Mouse (Mus musculus): ENCODE data around the gene Pold1.

Gene Pold1

DNA sequence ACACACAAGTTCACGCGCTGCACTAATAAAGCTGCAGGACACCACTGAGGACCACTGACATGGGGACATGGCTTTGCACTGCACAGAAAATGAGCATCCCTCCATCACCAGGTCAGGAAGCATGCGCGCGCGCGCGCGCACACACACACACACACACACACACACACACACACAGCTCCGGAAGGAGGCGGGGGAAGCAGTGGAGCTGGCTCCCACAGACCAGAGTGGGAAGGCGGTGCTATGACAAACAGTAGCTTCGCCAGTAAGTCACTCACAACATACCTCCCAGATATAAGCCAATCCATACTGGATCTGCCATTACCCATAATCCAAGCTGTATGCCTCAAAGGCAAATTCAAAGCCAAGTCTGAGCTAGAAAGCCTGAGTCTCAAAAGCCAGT is 1.6 kb downstream of the Pold1 start:
- no peak for DNase-seq (ENCODE audit: extremely low read depth, low read depth)

DNA sequence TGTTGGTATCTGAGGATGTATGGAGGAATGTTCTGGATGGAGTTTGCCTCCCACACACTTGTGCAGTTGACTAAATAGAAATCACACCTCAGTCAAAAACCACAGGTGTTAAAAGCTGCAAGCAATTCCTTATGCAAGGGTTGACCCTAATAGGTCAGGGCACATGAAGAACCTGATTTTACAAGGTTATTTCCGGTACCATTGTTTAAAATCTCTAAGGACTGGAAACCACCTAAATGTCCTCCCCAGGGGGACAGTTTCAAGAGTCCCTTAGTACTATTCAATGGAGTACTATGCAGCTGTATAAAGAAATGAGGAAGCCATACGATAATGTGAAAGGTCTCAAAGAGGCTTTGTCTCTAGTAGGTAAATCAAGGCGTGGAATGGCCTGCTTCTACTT is 2.4 kb downstream of the Pold1 start:
- no peak for DNase-seq (ENCODE audit: extremely low read depth, low read depth)

DNA sequence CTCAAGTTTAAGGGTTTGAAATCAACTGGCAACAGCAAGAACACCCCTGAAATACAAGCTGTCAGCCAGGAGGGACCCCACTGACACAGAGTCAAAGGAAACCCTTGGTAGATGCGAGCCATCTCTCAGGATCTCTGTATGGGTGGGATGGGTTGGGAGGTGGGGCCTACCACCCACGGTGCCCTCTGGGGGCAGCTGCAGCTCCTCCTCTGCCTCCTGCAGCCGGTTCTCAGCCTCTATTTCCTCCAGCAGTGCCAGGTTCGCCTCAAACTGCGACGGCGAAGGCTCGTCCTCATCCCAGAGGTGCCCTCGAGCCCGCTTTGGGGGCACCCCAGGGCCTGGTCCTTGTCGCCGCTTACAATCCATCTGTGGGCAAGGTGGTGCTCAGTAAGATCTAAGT is 5.6 kb downstream of the Pold1 start:
- no peak for DNase-seq (ENCODE audit: extremely low read depth, low read depth)

DNA sequence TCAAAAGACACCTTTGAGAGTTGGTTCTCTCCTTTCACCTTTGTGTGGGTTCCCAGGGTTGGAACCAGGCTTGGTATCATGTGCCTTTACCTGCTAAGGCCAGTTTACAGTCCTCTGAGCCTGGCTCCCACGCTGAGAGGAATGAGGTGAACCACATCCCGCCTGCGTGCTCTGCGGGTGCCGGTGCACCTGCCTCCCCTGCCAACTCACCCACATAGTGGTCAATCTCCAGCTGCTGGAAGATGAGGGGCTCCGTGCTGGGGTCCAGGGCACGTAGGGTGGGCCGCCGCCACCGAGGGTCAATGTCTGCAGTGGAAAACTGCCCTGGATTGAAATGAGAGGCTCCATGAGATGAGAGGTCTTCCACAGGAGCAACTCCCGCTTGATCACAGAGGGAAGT is 6.1 kb downstream of the Pold1 start:
- DNase-seq (ENCODE audit: extremely low read depth, low read depth) = no peak

DNA sequence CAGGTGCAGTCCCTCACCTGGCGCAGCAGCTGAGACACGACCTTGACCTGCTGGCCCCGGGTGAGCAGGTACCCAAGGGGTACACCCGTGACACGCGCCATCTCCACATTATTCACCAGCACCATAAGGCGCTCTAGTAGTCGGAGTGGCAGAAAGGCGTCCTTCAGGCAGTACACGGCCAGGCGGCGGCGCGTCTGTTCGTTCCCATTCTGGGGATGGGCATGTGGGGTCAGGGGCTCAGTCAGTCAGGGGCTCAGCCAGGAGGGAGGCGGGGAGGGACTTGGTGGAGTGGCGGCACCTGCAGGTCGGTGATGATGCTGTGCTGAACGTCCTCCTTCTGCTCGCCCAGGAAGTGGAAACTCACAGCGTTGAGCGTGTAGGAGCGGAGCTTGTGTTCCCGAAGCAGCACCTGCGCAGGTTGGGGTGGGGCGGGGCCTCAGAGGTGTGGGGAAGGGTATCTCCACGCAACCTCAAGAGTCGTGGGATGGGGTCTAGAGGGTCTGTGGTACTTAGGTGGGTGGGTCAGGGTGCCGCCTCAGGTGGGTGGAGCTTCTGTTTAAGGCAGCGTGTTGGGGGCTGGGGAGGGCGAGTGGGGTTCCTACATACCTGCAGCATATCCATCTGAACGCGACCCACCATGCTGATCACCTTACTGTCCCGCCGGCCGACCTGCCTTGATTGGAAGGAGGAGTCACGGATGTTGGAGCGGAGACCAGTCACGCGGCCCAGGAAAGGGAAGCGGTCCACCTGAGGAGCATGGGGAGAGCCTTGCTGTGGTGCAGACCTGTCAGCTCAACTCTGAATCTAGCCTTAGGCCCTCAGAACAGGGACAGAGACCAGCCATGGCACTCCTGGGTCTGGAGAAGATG is 9.7 kb downstream of the Pold1 start:
- no peak for DNase-seq (ENCODE audit: extremely low read depth, low read depth)

DNA sequence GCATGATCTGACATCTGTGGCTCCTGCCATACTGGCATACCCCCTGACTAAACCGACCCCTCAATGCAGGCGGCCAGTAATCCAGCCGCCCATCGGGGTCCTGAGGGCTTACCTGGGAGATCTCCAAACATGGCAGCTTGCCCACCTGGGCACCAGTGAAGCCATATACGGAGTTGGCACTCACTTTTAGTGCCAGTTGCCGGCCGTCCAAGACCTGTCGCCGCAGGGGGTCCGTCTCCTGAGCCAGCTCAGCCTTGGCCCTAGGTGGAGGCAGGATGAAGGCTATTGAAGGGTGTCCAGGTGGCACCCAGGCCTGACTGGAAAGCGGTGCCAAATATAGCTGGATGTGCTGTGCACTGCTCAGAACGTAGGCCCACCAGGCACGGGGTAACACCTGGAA is 11.2 kb downstream of the Pold1 start:
- no peak for DNase-seq (ENCODE audit: extremely low read depth, low read depth)

DNA sequence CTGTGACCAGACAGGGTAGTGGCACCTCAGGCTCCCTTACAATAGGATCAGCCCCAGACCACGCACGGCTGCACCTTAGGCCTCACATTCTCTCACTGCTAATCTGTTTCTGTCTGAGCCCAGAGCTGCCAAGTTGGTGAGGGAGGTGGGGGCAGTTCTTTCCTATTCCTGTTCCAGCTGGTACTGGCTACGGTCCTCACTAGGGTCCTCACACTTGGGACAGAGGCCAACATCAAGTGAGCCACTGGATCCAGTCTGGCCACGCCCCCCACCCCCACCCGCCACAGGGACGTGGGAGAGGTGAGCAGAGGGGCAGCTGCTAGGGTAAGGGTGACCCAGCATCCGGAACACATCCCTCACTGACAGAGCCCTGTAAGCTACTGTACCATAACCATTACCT is 11.6 kb downstream of the Pold1 start:
- DNase-seq (ENCODE audit: extremely low read depth, low read depth) = no peak

DNA sequence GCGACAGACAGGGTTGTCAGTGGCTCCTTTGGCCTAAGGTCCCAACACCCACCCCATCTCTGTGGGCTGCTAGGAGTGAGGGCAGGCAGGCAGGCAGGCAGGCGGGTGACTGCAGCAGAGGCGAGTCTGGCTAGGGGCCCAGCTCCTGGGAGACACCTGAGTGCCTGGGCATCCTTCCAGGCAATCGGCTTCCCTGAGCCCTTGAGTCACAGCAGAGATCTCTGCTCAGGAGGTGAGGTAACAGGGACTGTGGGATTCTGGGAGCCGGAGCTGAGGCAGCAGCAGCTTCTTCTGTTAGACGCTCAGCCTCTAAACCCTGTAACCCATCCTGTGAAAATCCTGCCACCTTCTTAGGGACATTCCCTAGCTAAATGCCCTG is 12.1 kb downstream of the Pold1 start:
- no peak for DNase-seq (ENCODE audit: extremely low read depth, low read depth)

DNA sequence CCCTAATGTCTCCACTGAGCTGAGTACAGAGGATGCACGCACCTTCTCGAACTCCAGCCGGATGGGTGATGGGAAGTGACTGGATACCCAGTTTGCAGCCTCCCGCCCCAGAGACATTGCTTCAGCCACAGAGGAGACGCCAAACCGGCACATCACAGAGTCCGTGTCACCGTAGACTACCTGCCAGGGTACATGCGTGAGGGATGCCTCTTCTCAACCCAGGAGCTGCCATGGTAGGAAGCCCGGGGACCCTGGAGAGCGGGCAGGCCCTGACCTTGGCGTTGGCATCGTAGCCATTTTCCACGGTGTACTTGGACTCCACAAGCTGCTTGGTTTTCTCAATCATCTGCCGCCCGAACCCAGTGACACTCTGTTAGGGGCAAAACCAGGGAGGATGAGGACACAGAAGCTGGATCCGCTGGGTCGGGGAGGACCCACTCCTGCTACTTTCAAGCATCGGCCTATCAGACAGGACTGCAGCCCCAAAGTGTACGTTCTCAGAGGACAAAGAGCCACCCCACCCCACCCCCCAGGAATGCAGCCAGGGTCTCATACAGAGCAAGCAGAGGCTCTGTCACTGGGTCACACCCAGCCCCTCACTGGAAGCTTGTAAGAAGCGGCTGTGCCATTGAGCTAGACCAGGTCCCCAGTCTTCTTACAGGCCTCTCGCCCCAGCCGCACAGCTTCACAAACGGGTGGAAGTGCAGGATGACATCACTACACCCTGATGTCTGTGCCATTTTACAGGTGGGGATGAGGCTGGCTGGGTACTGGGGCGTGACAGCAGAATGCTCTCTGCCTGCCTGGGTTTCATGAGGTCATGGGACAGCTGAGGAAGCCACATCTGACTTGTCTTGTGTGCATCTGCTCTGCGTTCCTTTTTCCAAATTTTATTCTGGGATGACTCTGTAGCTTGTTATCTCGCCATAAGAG is 12.7 kb downstream of the Pold1 start:
- DNase-seq (ENCODE audit: extremely low read depth, low read depth) = no peak

DNA sequence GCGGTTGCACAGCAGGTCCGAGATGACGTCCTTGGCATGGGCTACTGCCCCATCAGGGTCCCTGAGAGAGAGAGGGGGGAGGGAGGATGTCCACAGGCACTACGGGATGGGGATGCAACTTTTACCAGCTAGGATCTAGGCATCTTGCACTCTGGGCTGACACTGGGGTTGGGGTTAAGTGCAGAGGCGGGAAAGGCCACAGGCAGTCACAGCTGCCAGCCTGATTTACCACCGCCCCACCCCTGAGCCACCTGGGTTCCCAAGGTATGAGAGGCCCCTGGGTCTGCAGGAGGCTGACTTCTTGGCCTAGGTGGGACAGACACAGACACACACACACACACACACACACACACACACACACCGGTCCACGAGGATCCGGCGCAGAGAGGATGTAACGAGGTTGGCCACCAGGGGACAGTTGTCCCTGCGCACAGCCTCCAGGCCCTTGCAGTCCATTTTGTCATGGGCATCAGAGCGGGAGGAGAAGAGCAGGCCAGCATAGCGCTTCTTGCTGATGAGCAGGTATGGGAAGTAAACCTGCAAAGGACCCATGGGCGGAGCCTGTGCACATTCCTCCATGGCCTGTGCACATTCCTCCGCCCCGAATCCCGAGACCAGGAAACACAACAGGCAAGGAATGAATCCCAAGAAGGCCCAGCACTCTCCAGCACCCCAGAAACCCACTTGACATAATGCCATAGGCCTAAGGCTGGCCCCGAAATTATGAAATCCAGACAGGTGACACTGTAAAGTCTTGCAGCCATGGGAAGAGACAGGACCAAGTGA is 13.8 kb downstream of the Pold1 start:
- no peak for DNase-seq (ENCODE audit: extremely low read depth, low read depth)

DNA sequence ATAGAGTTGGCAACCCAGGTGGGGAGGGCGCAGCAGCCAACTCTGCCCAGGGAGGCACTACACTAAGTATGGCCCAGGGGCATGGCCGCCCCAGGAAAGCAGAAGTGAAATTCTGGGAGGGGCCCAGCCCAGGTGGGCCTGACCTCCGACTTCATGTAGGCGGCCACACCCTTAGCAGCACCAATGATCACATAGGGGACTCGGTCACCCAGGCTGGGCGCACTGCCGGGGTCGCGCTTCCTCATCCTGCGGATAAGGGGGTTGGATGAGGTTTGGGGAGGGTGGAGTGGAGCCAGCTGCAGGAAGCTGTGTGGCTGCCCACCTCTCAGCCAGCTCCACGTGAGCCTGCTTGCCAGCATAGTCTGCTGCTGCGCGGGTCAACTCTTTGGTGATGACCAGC is 14.4 kb downstream of the Pold1 start:
- DNase-seq (ENCODE audit: extremely low read depth, low read depth) = no peak

DNA sequence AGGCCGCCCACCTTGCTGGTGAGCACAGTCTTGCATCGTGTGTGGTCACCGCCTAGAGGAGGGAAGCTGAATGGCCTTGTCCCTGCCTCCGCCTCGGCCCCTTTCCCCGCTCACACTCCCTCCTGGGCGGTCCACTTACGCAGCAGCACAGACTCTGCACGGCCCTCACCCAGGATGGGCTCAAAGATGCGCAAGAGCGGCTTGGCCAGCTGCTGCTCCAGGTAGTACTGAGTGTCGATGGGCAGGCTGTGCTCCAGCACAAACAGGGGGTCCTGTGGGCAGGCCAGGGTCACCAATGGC is 15.0 kb downstream of the Pold1 start:
- DNase-seq (ENCODE audit: extremely low read depth, low read depth) = no peak

DNA sequence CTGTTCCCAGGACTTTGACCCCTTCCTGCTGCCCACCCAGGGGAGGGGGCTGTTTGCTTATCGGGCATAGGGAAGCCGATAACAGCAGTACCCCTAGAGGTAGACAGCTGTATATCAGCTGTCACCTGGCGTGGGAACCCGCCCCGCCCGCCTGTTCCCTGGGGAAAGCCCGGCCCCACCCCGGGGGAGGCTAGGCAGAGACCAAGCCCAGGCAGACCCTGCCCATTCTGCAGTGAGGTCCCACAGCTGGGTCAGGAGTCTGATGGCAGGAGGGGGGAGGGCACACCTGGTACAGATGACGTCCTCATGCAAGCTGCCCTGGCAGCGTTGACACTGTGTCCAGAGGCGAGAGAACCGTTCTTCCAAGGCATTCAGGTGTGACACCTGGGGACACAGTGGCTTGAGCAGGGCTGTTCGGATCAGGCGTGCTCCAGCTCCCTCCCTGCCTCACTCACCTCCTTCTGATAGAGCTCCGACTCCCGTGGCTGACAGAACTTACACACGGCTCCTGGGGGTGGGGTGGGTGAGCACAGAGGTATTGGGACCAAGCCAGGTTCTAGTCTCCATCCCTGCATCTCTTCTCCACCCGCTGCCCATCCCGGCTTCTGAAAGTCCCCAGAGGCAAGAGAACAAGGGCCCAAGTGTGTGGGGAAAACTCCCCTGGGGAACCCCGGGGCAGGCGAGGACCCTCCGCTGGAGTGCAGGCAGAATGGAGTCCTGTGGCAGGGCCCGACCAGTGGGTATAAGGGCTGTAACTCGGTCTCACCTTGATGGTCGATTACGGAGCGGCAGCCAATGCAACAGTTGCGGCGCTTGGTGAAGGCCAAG is 15.5 kb downstream of the Pold1 start:
- DNase-seq (ENCODE audit: extremely low read depth, low read depth) = no peak

DNA sequence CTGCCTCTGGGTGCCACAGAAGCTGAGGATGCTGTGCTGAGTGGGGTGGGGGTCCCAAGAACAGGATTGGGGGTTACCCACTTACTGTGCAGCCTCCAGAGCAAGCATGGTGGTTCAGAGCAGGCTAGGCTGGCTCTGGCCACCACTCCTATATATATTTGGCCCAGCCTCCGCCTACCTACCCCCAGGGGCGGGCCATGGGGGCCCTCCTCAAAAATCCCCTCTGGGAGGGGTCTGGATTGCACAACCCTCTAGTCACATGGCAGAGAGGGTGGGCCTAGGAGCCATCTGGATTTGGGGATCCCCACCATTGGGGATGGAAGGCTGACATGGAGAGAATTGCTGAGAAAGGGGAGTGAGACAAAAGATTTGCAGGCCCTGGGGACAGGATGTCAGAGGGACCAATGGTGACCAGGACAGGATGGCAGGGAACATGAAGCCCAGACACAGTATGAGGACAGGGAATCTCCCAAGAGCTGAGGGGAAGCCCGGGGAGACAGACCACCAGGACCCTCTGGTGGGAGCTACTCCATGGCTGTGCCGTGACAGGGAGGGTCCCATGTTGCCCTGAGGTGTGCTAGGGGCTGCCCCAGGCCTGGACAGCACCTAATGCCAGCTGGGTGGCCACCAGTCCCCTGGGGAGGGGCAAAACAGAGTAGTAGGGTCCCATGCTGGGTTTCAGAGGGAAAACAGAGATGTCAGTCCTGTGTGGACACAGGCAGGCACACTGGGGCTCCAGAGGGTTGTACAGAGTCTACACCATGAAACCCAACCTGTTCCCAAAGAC is 16.5 kb downstream of the Pold1 start, which contains the start of gene Spib:
Spib (minus strand) TSS at position 126 of the 787 bp plus-strand sequence.
- no peak for DNase-seq (ENCODE audit: extremely low read depth, low read depth)

DNA sequence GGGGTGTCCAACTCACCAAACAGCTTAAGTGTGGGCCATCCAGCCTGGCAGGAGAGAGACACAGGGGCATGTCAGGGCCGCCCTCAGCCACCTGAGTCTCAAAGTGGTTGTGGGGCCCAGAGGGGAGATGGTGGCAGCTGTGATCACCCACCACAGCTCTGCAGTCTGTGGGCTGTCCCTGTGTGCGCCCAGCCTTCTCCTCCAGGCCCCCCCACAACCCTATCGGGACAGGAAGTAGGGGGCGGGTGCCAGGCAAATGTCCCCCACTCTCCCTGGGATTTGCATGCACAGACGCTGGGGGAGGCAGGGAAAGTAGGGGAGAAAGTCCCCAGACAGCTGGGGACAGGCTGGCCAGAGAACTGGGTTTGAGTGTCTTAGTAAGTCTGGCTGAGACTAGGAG is 17.4 kb downstream of the Pold1 start:
- DNase-seq (ENCODE audit: extremely low read depth, low read depth) = no peak

DNA sequence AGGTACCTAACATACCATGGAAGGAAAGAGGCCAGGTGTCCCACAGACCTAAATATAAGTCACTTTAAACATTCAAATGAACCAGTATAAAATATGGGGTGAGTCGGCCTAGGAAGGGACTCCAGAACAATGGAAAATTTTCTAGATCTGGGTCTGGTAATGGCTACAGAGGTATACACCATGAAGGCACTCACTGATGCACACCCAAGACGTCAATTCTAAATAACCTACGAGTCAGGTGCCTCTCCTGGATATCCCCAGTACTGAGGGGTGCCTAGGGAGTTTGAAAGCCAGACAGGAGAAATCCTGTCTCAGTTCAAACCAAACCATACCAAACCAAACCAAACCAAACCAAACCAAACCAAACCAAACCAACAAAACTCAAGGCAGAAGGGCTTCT is 18.1 kb downstream of the Pold1 start:
- DNase-seq (ENCODE audit: extremely low read depth, low read depth) = no peak

DNA sequence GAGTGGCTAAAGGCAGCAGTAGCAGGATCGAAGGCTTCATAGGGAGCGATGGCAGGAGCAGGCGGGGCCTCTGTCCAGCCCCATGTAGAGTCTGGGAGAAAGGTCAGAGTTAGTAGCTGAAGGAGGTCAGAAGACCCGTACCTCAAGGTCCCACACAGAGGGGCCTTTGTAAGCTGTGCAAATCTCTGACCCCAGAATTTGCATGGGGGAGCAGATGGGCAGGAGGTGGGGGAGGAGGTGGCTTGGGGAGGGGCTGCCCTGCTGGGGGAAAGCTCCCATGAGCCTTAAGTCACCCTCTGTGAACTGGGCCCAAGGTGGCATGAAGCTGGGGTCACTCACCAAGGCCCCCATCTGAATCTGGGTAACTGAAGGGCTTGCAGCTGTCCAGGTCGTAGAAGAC is 19.1 kb downstream of the Pold1 start:
- DNase-seq (ENCODE audit: extremely low read depth, low read depth) = no peak

DNA sequence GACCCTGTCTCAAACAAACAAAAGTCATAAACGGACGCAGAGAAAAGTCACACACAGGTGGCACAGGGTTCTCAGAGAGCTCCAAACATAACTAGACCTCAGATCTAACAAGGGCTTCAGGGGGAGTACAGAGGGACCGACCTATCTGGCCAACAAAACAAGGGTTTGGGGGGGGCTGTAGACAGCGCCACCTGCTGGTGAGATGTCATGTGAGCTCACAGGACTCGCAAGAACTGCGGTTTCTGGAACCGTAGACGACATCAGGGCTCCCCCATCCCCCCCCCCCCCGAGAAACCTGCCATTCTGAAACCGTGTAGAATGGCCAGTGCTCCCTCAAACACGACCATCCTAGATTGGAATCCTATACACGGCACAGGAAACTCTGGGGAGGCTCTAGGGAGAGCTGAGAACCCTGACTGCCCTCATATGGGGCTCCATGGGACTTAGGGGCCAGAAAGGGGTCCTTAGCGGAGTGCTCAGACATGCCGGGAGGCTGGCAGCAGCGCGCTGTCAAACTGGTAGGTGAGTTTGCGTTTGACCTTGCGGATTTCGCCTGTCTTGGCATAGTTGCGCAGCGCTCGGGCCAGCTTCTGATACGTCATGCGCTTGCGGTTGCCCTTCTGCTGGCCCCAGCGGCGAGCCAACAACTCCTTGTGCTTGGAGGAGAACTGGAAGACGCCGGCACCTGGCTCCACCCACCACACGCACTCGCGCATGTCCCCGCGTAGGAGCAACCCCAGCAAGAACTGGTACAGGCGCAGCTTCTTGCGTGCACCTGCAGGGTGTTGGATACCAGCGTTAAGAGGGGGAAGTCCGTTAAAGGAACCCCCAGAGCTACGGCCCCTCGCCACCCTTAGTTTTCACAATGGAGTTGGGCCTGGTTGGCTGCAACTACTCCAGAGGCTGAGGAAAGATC is 20.9 kb downstream of the Pold1 start:
- DNase-seq (ENCODE audit: extremely low read depth, low read depth) = peak; percentile 76

Measured in MEL-GATA-1-ER (cell line).